Mouse (Mus musculus): ENCODE data around the gene Svbp.

Gene Svbp

DNA sequence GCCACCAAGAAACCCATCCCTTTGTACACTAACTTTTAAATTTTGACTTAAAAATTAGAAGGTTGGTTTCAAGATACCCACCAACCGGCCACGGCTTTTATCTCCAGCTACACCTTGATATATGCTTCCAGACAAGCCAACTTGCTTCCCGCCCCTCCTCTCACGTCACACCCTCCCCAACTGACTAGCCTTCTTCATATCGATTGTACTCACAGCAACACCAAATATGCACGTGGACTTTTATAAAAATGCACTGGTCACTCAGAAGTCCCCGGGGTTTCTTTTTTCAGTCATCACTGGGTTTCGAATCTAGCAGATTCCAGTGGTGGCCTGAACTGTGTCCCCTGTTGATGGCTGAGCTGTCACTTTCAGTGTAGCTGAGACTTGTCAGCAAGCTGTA lies 4.5 kb upstream of the Svbp start:
- no peak for DNase-seq (ENCODE audit: low read depth, low spot score)

GRCm38 (mm10) chr4:119191273-119191672 lies 3.8 kb upstream of the Svbp start:
- no peak for DNase-seq (ENCODE audit: low read depth, low spot score)

GRCm38 (mm10) chr4:119192757-119193156 lies 2.3 kb upstream of the Svbp start:
- DNase-seq (ENCODE audit: low read depth, low spot score), result no peak

- DNase-seq (ENCODE audit: low read depth, low spot score), result no peak
Observed at GRCm38 (mm10) chr4:119195582-119196320, 645 bp downstream of the Svbp start.

GRCm38 (mm10) chr4:119198105-119198504 lies 3.0 kb downstream of the Svbp start:
- DNase-seq (ENCODE audit: low read depth, low spot score), result no peak

GRCm38 (mm10) chr4:119204672-119205071 lies 9.6 kb downstream of the Svbp start:
- peak; percentile 41 for DNase-seq (ENCODE audit: low read depth, low spot score)

- no peak for DNase-seq (ENCODE audit: low read depth, low spot score)
Observed at GRCm38 (mm10) chr4:119216667-119217066, 21.6 kb downstream of the Svbp start.

GRCm38 (mm10) chr4:119218169-119218568 lies 23.1 kb downstream of the Svbp start, which contains the start of gene Tmem269:
Tmem269 (minus strand) TSS chr4:119218217.
- DNase-seq (ENCODE audit: low read depth, low spot score), result no peak

DNA sequence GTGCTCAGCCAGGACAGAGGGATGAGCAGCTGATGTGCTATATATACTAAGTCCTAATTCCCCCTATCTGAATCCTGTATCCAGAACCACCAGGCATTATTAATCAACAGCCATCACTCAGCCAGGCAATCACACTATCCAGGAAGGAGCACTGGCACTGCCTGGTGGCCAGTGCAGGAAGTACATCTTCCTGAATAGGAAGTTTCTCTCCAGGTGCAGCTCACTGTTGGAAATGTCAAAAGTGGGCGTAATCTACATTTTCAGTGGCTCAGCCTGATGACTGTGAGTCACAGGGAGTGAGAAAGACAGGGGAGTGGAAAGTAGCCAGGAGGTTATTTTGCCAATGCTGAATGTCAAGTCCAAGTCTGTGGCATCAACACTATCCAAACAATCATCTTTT lies 28.6 kb downstream of the Svbp start:
- peak; percentile 54 for DNase-seq (ENCODE audit: low read depth, low spot score)

GRCm38 (mm10) chr4:119224534-119224933 lies 29.4 kb downstream of the Svbp start:
- DNase-seq (ENCODE audit: low read depth, low spot score), result no peak

GRCm38 (mm10) chr4:119225719-119226118 lies 30.6 kb downstream of the Svbp start:
- DNase-seq (ENCODE audit: low read depth, low spot score), result no peak

DNA sequence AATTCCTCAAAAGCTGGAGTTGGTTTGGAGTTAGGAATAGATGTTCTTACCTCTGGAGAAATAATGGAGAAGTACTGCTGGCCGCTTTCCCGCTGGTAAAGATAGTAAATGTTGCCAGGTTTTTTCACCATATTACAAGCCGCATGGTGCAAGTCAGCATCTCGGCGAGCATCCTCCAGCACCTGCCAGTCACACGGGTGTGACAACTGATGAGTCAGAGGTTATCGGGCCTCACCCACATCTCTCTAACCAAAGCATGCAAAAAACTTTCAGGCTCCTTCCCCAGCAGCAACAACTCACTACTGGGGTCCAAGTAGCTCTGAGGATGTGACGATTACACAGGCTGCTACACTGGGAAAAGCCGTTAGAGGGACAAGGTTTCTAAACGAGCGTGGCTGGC lies 31.6 kb downstream of the Svbp start:
- DNase-seq (ENCODE audit: low read depth, low spot score), result no peak

DNA sequence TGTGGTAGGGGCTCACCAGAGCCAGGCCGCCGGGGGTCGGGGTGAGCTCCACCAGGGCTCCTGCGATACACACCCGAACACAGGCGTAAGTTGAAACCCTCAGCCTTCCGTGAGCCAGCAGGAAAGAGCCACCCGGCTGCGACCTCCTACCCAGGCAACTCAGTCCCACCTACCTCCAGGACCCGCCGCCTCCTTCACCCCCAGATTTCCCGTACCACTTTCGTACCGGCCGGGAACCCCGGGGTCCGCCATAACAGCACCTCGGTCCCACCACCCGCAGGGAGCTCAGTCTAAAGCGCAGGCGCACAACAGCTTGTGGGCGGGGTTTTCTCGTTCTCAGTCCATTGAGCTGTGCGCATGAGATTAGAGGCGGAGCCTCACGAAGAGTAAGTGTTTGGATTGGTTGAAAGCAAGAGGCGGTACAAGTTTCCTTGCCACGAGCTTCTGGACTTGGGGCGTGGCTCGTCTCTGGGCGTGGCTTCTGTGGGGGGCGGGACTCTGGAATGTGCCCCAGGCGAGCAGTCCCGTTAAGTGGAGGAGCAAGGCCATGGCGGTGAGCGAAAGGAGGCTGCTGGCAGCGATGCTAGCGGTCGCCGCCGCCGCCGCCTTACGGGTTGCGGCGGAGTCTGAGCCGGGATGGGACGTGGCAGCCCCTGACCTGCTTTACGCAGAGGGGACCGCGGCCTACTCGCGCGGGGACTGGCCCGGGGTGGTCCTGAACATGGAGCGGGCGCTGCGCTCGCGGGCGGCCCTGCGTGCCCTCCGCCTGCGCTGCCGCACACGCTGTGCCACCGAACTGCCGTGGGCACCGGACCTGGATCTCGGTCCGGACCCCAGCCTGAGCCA lies 37.5 kb downstream of the Svbp start, which contains the start of the genes AU022252 and P3h1:
AU022252 (minus strand) TSS at position 303 of the 846 bp plus-strand sequence.
P3h1 (plus strand) TSS at position 506 of the 846 bp plus-strand sequence.
- peak; percentile 100 for DNase-seq (ENCODE audit: low read depth, low spot score)

DNA sequence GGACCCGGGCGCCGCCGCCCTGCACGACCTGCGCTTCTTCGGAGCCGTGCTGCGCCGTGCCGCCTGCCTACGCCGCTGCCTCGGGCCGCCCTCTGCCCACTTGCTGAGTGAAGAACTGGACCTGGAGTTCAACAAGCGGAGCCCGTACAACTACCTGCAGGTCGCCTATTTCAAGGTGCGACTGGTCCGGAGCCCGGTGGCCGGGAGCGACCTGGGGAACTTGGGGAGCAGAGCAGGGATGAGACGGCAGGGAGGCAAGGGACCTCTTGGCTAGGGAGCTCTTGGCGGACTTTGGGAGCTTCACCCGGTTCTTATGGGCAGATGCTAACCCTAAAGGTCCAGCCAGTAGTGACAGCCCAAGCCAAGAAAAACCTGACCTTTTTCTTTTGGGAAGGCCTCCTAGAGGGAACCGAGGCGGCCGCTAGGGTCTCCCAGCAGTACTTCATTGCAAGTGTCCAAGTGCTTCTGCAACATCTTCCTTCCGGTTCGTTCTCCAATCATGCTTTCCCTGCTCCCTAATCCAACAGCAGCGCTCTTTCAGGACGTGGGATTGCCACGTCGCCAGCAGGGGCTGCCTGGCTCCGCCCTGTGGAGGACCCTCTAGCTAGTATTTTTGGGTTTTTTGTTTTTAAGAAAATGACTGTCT lies 38.3 kb downstream of the Svbp start:
- no peak for DNase-seq (ENCODE audit: low read depth, low spot score)

- DNase-seq (ENCODE audit: low read depth, low spot score), result no peak
Observed at GRCm38 (mm10) chr4:119234348-119234747, 39.2 kb downstream of the Svbp start.

GRCm38 (mm10) chr4:119238661-119239060 lies 43.6 kb downstream of the Svbp start:
- no peak for DNase-seq (ENCODE audit: low read depth, low spot score)

- DNase-seq (ENCODE audit: low read depth, low spot score), result peak; percentile 67
Observed at GRCm38 (mm10) chr4:119239181-119239682, 44.1 kb downstream of the Svbp start.

DNA sequence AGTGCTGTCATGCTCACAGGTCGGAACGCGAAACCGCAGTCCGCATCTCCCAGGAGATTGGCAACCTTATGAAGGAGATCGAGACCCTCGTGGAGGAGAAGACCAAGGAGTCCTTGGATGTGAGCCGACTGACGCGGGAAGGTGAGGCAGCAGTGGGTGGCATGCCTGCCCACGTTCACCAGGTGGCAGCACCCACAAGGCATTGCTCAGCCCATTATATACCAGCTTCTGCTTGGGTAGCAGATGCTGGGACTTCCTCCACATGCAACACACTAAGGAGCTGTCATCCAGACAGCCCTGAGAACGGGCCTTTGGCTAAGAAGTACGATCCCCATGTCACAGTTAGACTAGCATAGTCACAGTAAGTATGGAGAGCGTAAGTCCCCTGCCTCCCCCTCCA lies 46.6 kb downstream of the Svbp start:
- no peak for DNase-seq (ENCODE audit: low read depth, low spot score)

GRCm38 (mm10) chr4:119242571-119242970 lies 47.5 kb downstream of the Svbp start:
- DNase-seq (ENCODE audit: low read depth, low spot score), result no peak

DNA sequence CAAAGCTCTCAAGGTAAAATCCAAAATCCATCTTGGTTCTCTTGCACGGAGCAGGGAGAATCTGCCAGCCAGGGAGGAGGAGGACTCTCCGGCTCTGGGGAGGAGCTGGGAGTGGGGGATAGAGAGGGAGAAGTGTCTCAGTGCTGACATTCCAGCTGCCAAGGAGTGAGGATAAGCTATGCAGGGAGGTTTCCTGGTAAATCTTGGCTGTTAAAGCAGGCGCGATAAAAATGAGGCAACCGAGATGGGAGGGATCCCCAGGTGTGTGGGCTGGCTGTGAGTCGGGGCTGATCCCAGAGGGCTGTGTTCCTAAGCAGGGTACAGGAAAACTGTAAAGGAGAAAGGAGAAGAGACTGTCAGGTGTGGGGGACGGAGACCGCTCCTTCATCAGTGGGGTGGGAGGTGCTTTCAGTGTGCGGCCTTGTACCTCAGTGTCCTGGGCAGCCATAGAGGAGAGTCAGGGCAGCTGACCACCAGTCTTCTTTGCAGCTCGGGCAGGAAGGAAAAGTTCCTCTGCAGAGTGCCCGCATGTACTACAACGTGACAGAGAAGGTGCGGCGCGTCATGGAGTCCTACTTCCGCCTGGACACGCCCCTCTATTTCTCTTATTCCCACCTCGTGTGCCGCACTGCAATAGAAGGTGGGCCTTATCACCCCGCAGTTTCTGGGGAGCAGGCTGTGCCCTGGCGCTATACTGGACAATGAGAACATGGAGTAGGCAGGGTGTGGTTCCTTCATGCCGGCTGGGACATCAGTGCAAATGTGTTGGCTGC lies 49.5 kb downstream of the Svbp start:
- no peak for DNase-seq (ENCODE audit: low read depth, low spot score)

GRCm38 (mm10) chr4:119245556-119245955 lies 50.5 kb downstream of the Svbp start:
- DNase-seq (ENCODE audit: low read depth, low spot score), result no peak

All from retina, postnatal 7 days (tissue).